Mouse (Mus musculus): ENCODE results near the gene Gm28035.

Gm28035 gene

DNA sequence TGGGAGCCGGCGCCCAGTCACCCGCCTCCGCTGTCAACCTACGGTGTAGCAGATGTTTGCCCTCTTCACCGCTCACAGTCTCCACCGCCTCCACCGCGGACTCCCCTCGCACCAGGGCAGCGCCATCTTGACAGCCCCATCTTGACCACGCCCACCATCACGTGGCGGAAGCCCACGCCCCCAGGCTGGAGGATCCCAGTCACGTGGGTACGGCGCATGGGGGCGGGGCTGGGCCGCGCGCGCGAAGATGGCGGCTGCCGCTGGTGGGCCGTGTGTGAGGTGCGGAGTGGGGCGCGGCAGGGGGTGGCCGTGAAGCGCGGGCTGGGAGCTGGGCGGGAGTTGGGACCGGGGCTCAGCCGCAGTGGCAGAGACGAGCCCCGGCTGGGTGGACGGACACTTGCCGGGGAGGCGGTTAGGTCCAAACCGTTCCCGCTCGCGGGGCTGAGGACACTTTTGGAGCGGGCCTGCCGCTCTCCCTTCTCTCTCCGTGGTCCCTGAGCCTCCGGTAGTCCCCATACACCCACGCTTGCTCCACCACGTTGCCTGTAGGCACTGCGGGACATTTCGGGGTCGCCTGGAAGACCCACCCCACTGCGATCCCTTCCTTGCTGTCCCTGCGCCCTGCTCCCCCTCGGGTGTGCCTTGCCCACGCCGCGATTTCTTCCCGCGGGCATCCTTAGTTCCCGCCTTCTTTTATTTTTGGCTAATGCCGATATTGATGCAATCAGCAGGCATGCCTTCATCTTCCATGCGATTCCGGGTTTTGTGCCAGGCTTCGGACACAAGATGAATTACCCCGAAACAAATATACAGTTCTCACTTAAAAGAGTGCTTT lies 46.0 kb downstream of the Gm28035 start, which contains the start of the genes Dolk and Nup188:
TSS of gene Dolk (minus strand) at position 143 of the 835 bp plus-strand sequence.
TSS of gene Nup188 (plus strand) at position 206 of the 835 bp plus-strand sequence.
- in situ Hi-C loops (cut with MboI, MseI), result no loop called here

GRCm38 (mm10) chr2:30287027-30287373 lies 46.6 kb downstream of the Gm28035 start:
- in situ Hi-C loops (cut with MboI, MseI), result no loop called here

DNA sequence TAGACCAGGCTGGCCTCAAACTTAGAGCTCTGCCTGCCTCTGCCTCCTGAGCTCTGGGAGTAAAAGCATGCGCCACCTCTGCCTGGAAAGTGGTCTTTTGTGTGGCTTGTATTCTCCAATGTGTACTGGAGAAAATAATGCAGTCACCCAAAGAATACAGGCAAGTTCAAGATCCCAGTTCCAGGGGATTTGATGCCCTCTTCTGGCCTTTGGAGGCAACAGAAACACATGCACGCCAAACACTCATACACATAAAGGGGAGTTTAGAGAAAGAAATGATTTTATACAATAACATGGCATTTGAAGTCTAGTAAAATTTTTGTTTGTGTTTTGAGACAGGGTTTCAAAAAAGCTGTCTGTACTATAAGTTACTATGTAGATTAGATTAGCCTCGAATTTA lies 59.2 kb downstream of the Gm28035 start:
- in situ Hi-C loops (cut with MboI, MseI), result no loop called here

DNA sequence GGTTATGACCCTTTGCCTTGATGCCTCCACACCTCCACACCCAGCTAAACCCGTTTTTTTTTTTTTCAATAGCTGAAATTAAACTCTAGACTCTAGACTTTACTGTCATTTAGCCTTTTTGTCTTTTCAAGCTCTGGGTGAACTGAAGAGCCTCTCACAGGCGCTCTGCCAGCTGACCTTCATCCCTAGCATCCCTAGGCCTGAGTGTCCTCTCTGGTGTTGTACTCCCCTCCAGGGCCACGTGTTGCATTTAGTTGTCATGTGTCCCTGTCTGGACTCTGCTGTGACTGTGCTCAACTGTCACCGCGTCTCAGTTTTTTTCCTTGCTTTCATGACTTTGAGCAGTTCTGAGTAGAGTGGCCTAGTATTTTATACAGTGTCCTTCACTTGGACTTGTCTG lies 59.6 kb downstream of the Gm28035 start:
- in situ Hi-C loops (cut with MboI, MseI), result no loop called here

DNA sequence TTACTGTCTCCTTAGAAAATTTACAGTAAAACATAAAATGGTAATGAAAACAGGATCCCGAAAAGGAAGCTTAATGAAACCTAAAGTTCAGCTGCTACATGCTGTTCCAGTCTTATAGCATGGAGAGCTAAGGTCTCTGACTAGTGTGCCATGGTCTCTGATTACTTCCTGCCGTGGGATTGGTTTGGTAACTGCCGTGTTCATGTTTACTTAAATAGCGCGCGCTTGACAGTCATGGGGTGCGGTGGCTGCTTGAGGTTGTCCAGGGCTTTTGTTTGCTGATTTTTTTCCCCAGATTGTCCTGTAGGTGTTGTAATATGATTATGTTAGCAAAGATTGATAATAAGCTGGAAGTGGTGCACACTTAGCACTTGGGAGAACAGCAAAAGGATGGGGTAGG lies 65.7 kb downstream of the Gm28035 start:
- in situ Hi-C loops (cut with MboI, MseI), result no loop called here

GRCm38 (mm10) chr2:30309351-30309750 lies 69.0 kb downstream of the Gm28035 start:
- in situ Hi-C loops (cut with MboI, MseI), result no loop called here

DNA sequence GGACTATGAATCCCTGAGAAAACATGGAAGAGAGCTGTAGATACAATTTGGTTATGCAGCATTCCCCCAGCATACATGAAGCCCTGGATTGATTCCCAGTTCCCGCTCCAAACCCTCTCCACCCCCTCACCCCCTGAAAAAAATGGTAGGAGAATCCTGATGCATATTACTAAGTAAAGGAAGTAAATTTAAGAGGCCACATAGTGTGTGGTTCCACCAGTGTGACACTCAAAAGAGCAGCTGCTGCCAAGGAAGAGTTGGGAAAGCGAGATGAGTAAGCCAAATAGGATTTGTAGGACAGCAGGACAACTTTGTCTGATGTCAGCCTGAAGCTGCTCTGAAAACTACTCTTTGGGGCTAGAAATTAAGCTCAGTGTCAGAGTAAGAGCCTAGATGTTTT lies 71.1 kb downstream of the Gm28035 start:
- in situ Hi-C loops (cut with MboI, MseI), result no loop called here

DNA sequence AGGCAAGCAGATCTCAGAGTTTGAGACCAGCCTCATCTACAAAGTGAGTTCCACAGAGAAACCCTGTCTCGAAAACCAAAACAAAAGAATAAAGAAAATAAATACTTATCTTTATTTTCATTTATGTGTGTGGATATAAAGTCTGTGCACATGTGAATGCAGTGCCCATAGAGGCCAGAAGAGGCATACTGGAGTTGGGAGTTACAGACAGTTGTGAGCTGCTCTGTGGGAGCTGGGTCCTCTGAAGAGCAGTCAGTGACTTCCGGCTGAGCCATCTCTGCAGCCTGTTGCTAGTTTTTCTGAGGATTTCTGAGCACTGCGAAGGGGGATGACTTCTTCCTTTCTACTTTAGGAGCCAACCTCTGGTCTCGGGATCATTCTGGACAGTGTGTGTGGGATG lies 75.8 kb downstream of the Gm28035 start:
- in situ Hi-C loops (cut with MboI, MseI), result no loop called here

GRCm38 (mm10) chr2:30316955-30317354 lies 76.6 kb downstream of the Gm28035 start:
- in situ Hi-C loops (cut with MboI, MseI), result no loop called here

DNA sequence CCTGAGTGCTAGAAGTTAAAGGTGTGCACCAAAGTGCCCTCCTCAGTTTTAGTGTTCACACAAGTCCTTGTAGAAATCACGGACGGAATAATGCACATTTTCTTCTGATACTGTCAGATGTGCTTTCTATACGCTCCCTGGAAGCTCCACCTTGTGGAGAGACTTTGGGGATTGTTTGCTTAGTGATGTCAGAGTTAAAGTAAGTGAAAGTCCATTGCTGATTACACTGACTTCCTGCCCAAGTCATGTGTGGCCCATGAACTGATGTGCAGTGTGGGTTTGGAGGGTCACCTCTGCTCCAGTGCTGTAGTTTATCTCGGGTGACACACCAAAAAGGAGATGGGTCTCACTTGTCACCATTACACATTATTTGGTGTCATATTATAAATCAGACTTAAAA lies 78.9 kb downstream of the Gm28035 start:
- in situ Hi-C loops (cut with MboI, MseI), result no loop called here

GRCm38 (mm10) chr2:30323111-30323510 lies 82.7 kb downstream of the Gm28035 start:
- in situ Hi-C loops (cut with MboI, MseI), result loop anchor here (10.0 kb wide), 3 partner anchors 1158 to 1882 kb away; no protein-coding TSS in a partner anchor

DNA sequence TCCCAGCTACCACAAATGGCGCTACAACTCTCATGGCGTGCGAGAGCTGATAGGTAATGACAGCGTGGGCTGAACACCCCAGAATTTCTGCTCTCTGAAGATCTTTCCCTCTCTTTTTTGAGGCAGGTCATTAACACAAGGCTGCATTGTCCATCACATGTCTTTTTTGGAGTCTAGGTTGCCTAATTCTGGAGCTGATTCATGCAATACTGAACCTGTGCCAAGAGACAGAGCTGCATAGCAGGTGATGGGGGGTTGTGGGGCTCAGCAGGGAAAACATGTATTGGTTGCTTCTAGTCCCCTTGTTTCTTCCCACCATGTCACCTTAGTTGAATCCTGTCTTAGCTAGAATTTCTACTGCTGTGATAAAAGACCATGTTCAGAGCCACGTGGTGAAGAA lies 84.9 kb downstream of the Gm28035 start:
- in situ Hi-C loops (cut with MboI, MseI), result loop anchor here (10.0 kb wide), 3 partner anchors 1160 to 1880 kb away; no protein-coding TSS in a partner anchor

DNA sequence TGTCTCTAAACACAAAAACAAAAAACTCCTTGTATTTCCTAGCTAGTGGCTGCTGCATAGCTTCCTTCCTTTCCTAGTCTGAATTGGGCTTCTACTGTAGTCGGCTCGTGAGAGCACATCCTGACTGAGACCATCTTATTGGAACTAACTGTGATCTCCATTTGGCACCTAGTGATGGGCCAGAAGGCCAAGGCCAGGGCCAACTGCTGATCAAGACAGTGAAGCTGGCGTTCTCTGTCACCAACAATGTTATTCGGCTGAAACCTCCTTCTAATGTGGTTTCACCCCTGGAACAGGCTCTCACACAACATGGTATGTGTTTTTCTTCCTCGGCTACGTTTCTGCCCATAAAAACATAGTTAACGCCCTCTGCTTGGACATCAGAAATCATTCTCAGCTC lies 86.9 kb downstream of the Gm28035 start:
- in situ Hi-C loops (cut with MboI, MseI), result loop anchor here (10.0 kb wide), 3 partner anchors 1162 to 1878 kb away; no protein-coding TSS in a partner anchor

GRCm38 (mm10) chr2:30328791-30329190 lies 88.4 kb downstream of the Gm28035 start:
- in situ Hi-C loops (cut with MboI, MseI), result loop anchor here (10.0 kb wide), 3 partner anchors 1164 to 1876 kb away; no protein-coding TSS in a partner anchor
